In the genomic region with DNA sequence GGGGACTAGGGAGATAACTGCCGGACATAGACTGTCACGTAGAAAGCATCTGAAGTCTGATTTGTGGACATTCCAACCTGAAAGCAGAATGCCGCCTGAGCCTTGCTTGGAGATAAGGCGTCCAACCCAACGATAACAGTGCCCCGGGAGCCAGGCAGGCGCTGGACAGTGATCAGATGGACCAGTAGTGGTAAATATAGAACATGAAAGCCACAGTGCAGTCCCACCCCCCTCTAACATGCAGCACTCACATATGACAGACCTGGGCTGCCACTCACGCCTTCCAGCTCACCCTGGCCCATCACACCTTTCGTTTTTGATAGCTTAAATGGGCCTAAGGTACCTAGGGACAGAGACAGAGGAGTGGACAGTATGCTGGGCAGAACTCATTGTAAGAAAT, we compare ENCODE assay signal across 35 mouse cellular contexts. TPM values are rescaled to one million over a fixed set of nuclear protein-coding genes. Genes with fewer than 3 reads are reported as not detected.
DNase-seq lines count a peak whose midpoint lies in the region; ATAC-seq and TF ChIP-seq lines count a peak whose summit lies in the region.
"Had no signal": no experiment of that assay in that cellular context is flagged by ENCODE, and none has a peak within 500 bp of the region (broad histone marks: within the 10 kb centered on the region; RNA-seq: fewer than 3 reads in every experiment).

No protein-coding gene starts in this region.

- H3K9me3 ChIP-seq in heart, embryonic 10.5 days, result no peaks in the 10 kb centered on the region
- no peaks in the 10 kb centered on the region for H3K9me3 ChIP-seq in heart, embryonic 13.5 days
- no peaks in the 10 kb centered on the region for H3K9me3 ChIP-seq in heart, embryonic 16.5 days (replicated peaks; ENCODE audit: control insufficient read depth, low read length)
- no peaks in the 10 kb centered on the region for H3K9me3 ChIP-seq in heart, postnatal 0 days (replicated peaks; ENCODE audit: control insufficient read depth, low read length)
- H3K9me3 ChIP-seq: embryonic facial prominence, embryonic 10.5 days; embryonic facial prominence, embryonic 13.5 days had no signal

- 42% methylated on average over 9 of the region's 9 CpGs for WGBS in heart, embryonic 10.5 days
- 26% methylated on average over 9 of the region's 9 CpGs for WGBS in heart, embryonic 13.5 days
- 31% methylated on average over 9 of the region's 9 CpGs for WGBS in heart, embryonic 16.5 days
- WGBS in heart, postnatal 0 days, result 25% methylated on average over 9 of the region's 9 CpGs

- peak overlapping the region; percentile 41 for H3K4me2 ChIP-seq in heart, embryonic 13.5 days
- H3K4me2 ChIP-seq in heart, embryonic 16.5 days (ENCODE audit: low read depth, low read length), result peak overlapping the region; percentile 22; the same call in 1 of the 2 replicates
- no peak overlapping the region for H3K4me2 ChIP-seq in heart, postnatal 0 days (ENCODE audit: low read depth, low read length)
- H3K4me2 ChIP-seq: embryonic facial prominence, embryonic 13.5 days; hindbrain, embryonic 14.5 days had no signal

- no peaks in the 10 kb centered on the region for H3K27me3 ChIP-seq in heart, embryonic 10.5 days (ENCODE audit: insufficient read depth, poor library complexity, severe bottlenecking)
- no peaks in the 10 kb centered on the region for H3K27me3 ChIP-seq in heart, embryonic 13.5 days (replicated peaks)
- H3K27me3 ChIP-seq in heart, embryonic 16.5 days (ENCODE audit: control insufficient read depth, insufficient read depth, low read length), result peaks cover 2% of the 10 kb centered on the region; the same call in 1 of the 2 replicates
- H3K27me3 ChIP-seq in heart, postnatal 0 days (ENCODE audit: control insufficient read depth, insufficient read depth, low read length), result no peaks in the 10 kb centered on the region

- no peak for TF ChIP-seq EP300 in heart, postnatal 0 days (IDR thresholded peaks at IDR 0.05; ENCODE audit: low read depth)

- TF ChIP-seq CTCF in heart, postnatal 0 days (IDR thresholded peaks at IDR 0.05; ENCODE audit: low read depth), result no peak

- no peak overlapping the region for H3K9ac ChIP-seq in heart, embryonic 13.5 days
- no peak overlapping the region for H3K9ac ChIP-seq in heart, embryonic 16.5 days (ENCODE audit: low read length)
- H3K9ac ChIP-seq in heart, postnatal 0 days (replicated peaks; ENCODE audit: low read depth, low read length), result no peak overlapping the region
- H3K9ac ChIP-seq: embryonic facial prominence, embryonic 13.5 days; forebrain, postnatal 0 days; hindbrain, embryonic 14.5 days had no signal

- peak; percentile 82 for DNase-seq in heart, embryonic 10.5 days (ENCODE audit: low spot score)
- DNase-seq in heart, postnatal 4 days, result no peak
- DNase-seq in heart, postnatal 14 days, result no peak
- DNase-seq in heart, adult 8-10 months (ENCODE audit: low spot score), result no peak
- no peak for DNase-seq in heart, postnatal 0 days (ENCODE audit: low spot score)
- DNase-seq in cerebellum, adult 11-12 months, result no peak
- DNase-seq: adrenal gland, adult 2 months; adrenal gland, postnatal 14 days; cerebellum, adult 11 months; cerebellum, adult 8-10 months; cerebellum, postnatal 10 days; cerebellum, postnatal 36 days; embryo, embryonic 11 days; forebrain, postnatal 0 days; gastrocnemius, adult 2 months; gastrocnemius, postnatal 14 days; kidney, adult 18-20 months; kidney, adult 9 months had no signal

- intact Hi-C loops in heart, postnatal 14 days (cut with DNase I), result no loop called here

- 0 out of 2 replicates have a peak overlapping the region, but pooled peaks have one; percentile 10 for H3K4me3 ChIP-seq in heart, embryonic 10.5 days
- H3K4me3 ChIP-seq in heart, embryonic 13.5 days, result no peak overlapping the region
- no peak overlapping the region for H3K4me3 ChIP-seq in heart, embryonic 16.5 days (ENCODE audit: low read length)
- no peak overlapping the region for H3K4me3 ChIP-seq in heart, postnatal 0 days (ENCODE audit: low read depth, low read length)
- H3K4me3 ChIP-seq: embryonic facial prominence, embryonic 10.5 days; embryonic facial prominence, embryonic 13.5 days; erythroblast, embryonic 14.5 days; gastrocnemius, adult 2 months had no signal

- no peak for ATAC-seq in heart, embryonic 13.5 days (ENCODE audit: extremely low read depth, insufficient number of reproducible peaks, low FRiP score, low TSS enrichment)
- peak; percentile 78; the same call in 1 of the 2 replicates for ATAC-seq in heart, embryonic 16.5 days (replicated peaks; ENCODE audit: extremely low read depth, insufficient read depth, low FRiP score)
- peak; percentile 55; the same call in 1 of the 2 replicates for ATAC-seq in heart, postnatal 0 days (ENCODE audit: insufficient read depth, low read depth)
- ATAC-seq: CD4-positive, CD25-positive, alpha-beta regulatory T cell, adult 4 months; forebrain, embryonic 14.5 days; forebrain, postnatal 0 days; hindbrain, postnatal 0 days; inflammation-experienced regulatory T-cells, adult 6 months; intestine, embryonic 16.5 days had no signal

- peaks cover 18% of the 10 kb centered on the region for H3K4me1 ChIP-seq in heart, embryonic 10.5 days
- H3K4me1 ChIP-seq in heart, embryonic 13.5 days, result peaks cover 15% of the 10 kb centered on the region
- H3K4me1 ChIP-seq in heart, embryonic 16.5 days (ENCODE audit: control insufficient read depth, insufficient read depth, low read length), result peaks cover 7% of the 10 kb centered on the region
- H3K4me1 ChIP-seq in heart, postnatal 0 days (ENCODE audit: control insufficient read depth, insufficient read depth), result peaks cover 13% of the 10 kb centered on the region; the same call in 1 of the 2 replicates
- H3K4me1 ChIP-seq: embryonic facial prominence, embryonic 10.5 days; embryonic facial prominence, embryonic 13.5 days had no signal

- no peaks in the 10 kb centered on the region for H3K36me3 ChIP-seq in heart, embryonic 10.5 days
- no peaks in the 10 kb centered on the region for H3K36me3 ChIP-seq in heart, embryonic 13.5 days
- H3K36me3 ChIP-seq in heart, embryonic 16.5 days (ENCODE audit: control insufficient read depth, insufficient read depth), result no peaks in the 10 kb centered on the region
- no peaks in the 10 kb centered on the region for H3K36me3 ChIP-seq in heart, postnatal 0 days (replicated peaks; ENCODE audit: control insufficient read depth, insufficient read depth, low read length)
- H3K36me3 ChIP-seq: embryonic facial prominence, embryonic 10.5 days; embryonic facial prominence, embryonic 13.5 days had no signal

- H3K27ac ChIP-seq in heart, embryonic 10.5 days, result peak overlapping the region; percentile 54
- H3K27ac ChIP-seq in heart, embryonic 13.5 days (replicated peaks), result peak overlapping the region; percentile 50
- peak overlapping the region; percentile 7; the same call in 1 of the 2 replicates for H3K27ac ChIP-seq in heart, embryonic 16.5 days (ENCODE audit: low read length)
- H3K27ac ChIP-seq in heart, postnatal 0 days (ENCODE audit: low read depth), result no peak overlapping the region
- H3K27ac ChIP-seq: embryonic facial prominence, embryonic 10.5 days; embryonic facial prominence, embryonic 13.5 days; gastrocnemius, adult 2 months; hindbrain, embryonic 14.5 days; hindbrain, postnatal 0 days had no signal

RNA-seq across cellular contexts. Expression of a gene that starts 31.3 kb away (rescaled TPM):
- 146 and 189 TPM in 2 replicates for polyA plus RNA-seq in heart, embryonic 10.5 days (2016; fragmentation: Nextera tagmentation; extraction: Ambion mirVana)
- 100 to 1,000 TPM; 123 to 128 TPM for total RNA-seq in heart, postnatal 4 days (2021)
- polyA plus RNA-seq in heart, embryonic 13.5 days (2015; fragmentation: Nextera tagmentation; extraction: Ambion mirVana), result 136 and 142 TPM in 2 replicates
- 10 to 100 TPM; 78.9 to 80.4 TPM for total RNA-seq in heart, postnatal 14 days (2021)
- 123 and 132 TPM in 2 replicates for polyA plus RNA-seq in heart, embryonic 16.5 days (2015; fragmentation: Nextera tagmentation; extraction: Ambion mirVana)
- total RNA-seq in heart, adult 8-10 months (2022), result 10 to 100 TPM; 75.8 to 81.5 (median 79.7) TPM
- total RNA-seq in heart, postnatal 0 days (2014; rRNA removed; ENCODE audit: low replicate concordance), result 284 and 346 TPM in 2 replicates
- polyA plus RNA-seq in heart, postnatal 0 days (2015; fragmentation: Nextera tagmentation; extraction: Ambion mirVana), result 139 and 155 TPM in 2 replicates
- total RNA-seq: adrenal gland, adult 2 months; adrenal gland, postnatal 14 days; adrenal gland, postnatal 4 days; gastrocnemius, adult 2 months; gastrocnemius, postnatal 14 days; gastrocnemius, postnatal 4 days; hindbrain, postnatal 0 days; MEL had no signal
- polyA plus RNA-seq: CD4-positive, CD25-positive, alpha-beta regulatory T cell, adult 4 months; cortical plate, adult 2 months; erythroblast, embryonic 14.5 days; forebrain, embryonic 14.5 days; forebrain, postnatal 0 days; frontal cortex, adult 2 months; hindbrain, embryonic 11.5 days; hindbrain, embryonic 14.5 days; hindbrain, postnatal 0 days; inflammation-experienced regulatory T-cells, adult 6 months had no signal

RNA-seq across cellular contexts. Expression of a gene that starts 32.6 kb away (rescaled TPM):
- 51.1 and 51.6 TPM in 2 replicates for polyA plus RNA-seq in heart, embryonic 10.5 days (2016; fragmentation: Nextera tagmentation; extraction: Ambion mirVana)
- 10 to 100 TPM; 41.4 to 43.0 TPM for total RNA-seq in heart, postnatal 4 days (2021)
- 56.6 and 60.5 TPM in 2 replicates for polyA plus RNA-seq in heart, embryonic 13.5 days (2015; fragmentation: Nextera tagmentation; extraction: Ambion mirVana)
- total RNA-seq in heart, postnatal 14 days (2021), result 10 to 100 TPM; 27.0 to 32.0 TPM
- 56.8 and 56.9 TPM in 2 replicates for polyA plus RNA-seq in heart, embryonic 16.5 days (2015; fragmentation: Nextera tagmentation; extraction: Ambion mirVana)
- total RNA-seq in heart, adult 8-10 months (2022), result 10 to 100 TPM; 25.0 to 32.1 (median 29.9) TPM
- total RNA-seq in heart, postnatal 0 days (2014; rRNA removed; ENCODE audit: low replicate concordance), result 45.6 and 58.6 TPM in 2 replicates
- polyA plus RNA-seq in heart, postnatal 0 days (2015; fragmentation: Nextera tagmentation; extraction: Ambion mirVana), result 50.5 and 50.9 TPM in 2 replicates
